Mouse (Mus musculus) effector memory CD4-positive, alpha-beta T cell, adult 7 months (primary cell): ENCODE results near the gene Rad54l2. TPM values are rescaled to one million over a fixed set of nuclear protein-coding genes. Genes with fewer than 3 reads are reported as not detected.

ENCODE experiments used
- polyA plus RNA-seq: library from polyadenylated mRNA; unstranded; fragments of 100-300 nt; shearing (Covaris generic); gene quantifications from one replicate; pipeline ENCODE4 v1.2.1, GENCODE M21; 2017

Rad54l2 gene
- 5.5 TPM for polyA plus RNA-seq

GRCm38 (mm10) chr9:106788812-106789321 is at the start of gene Rad54l2:
TSS of gene Rad54l2 (minus strand) at chr9:106789194.

GRCm38 (mm10) chr9:106821618-106822380 is 32.8 kb upstream of the Rad54l2 start, which contains the start of gene Dcaf1:
TSS of gene Dcaf1 (plus strand) at chr9:106821874.

GRCm38 (mm10) chr9:106685249-106686101 is 103.5 kb downstream of the Rad54l2 start, which contains the start of gene Tex264:
TSS of gene Tex264 (minus strand) at chr9:106685927.

GRCm38 (mm10) chr9:106655884-106656720 is 132.9 kb downstream of the Rad54l2 start, which contains the start of gene Grm2:
TSS of gene Grm2 (minus strand) at chr9:106656082.

Other genes with a start within 250 kb of the Rad54l2 start
- 1.1 TPM for gene Iqcf3, start 227.6 kb downstream of the Rad54l2 start, polyA plus RNA-seq
- gene Iqcf4, start 218.2 kb downstream of the Rad54l2 start, polyA plus RNA-seq = not detected
- not detected for gene Iqcf6, start 162.6 kb downstream of the Rad54l2 start, polyA plus RNA-seq
- 0.29 TPM for gene Grm2, start 133.1 kb downstream of the Rad54l2 start, polyA plus RNA-seq
- 56.6 TPM for gene Tex264, start 103.3 kb downstream of the Rad54l2 start, polyA plus RNA-seq
- 46.3 TPM for gene Dcaf1, start 32.7 kb upstream of the Rad54l2 start, polyA plus RNA-seq
- gene Rbm15b, start 98.2 kb upstream of the Rad54l2 start, polyA plus RNA-seq = 37.3 TPM
- gene Manf, start 102.8 kb upstream of the Rad54l2 start, polyA plus RNA-seq = 119 TPM